Mouse (Mus musculus): ENCODE measurements around the gene Nfkbid.

Nfkbid gene

GRCm38 (mm10) chr7:30429327-30429726 is 7.8 kb downstream of the Nfkbid start:
- peak; percentile 51 for DNase-seq (ENCODE audit: low read depth)

GRCm38 (mm10) chr7:30430191-30430590 is 8.7 kb downstream of the Nfkbid start:
- peak; percentile 33 for DNase-seq (ENCODE audit: low read depth)

GRCm38 (mm10) chr7:30431793-30432192 is 10.3 kb downstream of the Nfkbid start:
- DNase-seq (ENCODE audit: low read depth) = peak; percentile 90

GRCm38 (mm10) chr7:30434238-30434637 is 12.7 kb downstream of the Nfkbid start:
- peak; percentile 75 for DNase-seq (ENCODE audit: low read depth)

- no peak for DNase-seq (ENCODE audit: low read depth)
These were observed 13.2 kb downstream of the Nfkbid start for GRCm38 (mm10) chr7:30434701-30435100.

GRCm38 (mm10) chr7:30435156-30435555 is 13.6 kb downstream of the Nfkbid start:
- DNase-seq (ENCODE audit: low read depth) = no peak

- DNase-seq (ENCODE audit: low read depth) = peak; percentile 67
These were observed 15.3 kb downstream of the Nfkbid start for GRCm38 (mm10) chr7:30436879-30437278.

GRCm38 (mm10) chr7:30439734-30440133 is 18.2 kb downstream of the Nfkbid start:
- peak; percentile 51 for DNase-seq (ENCODE audit: low read depth)

- DNase-seq (ENCODE audit: low read depth) = peak; percentile 80
These were observed 19.2 kb downstream of the Nfkbid start for GRCm38 (mm10) chr7:30440697-30441096.

- DNase-seq (ENCODE audit: low read depth) = peak; percentile 69
These were observed 22.2 kb downstream of the Nfkbid start for GRCm38 (mm10) chr7:30443696-30444095.

- DNase-seq (ENCODE audit: low read depth) = peak; percentile 64
These were observed 22.8 kb downstream of the Nfkbid start for GRCm38 (mm10) chr7:30444154-30444970.

GRCm38 (mm10) chr7:30444971-30445751 is 23.6 kb downstream of the Nfkbid start, which contains the start of gene Aplp1:
Gene Aplp1 (minus strand): TSS chr7:30445535.
- DNase-seq (ENCODE audit: low read depth) = peak; percentile 78

GRCm38 (mm10) chr7:30450241-30450640 is 28.7 kb downstream of the Nfkbid start:
- DNase-seq (ENCODE audit: low read depth) = no peak

- DNase-seq (ENCODE audit: low read depth) = no peak
These were observed 31.8 kb downstream of the Nfkbid start for GRCm38 (mm10) chr7:30453327-30453726.

- DNase-seq (ENCODE audit: low read depth) = peak; percentile 89
These were observed 32.2 kb downstream of the Nfkbid start for GRCm38 (mm10) chr7:30453766-30454165.

GRCm38 (mm10) chr7:30454259-30454658 is 32.7 kb downstream of the Nfkbid start:
- DNase-seq (ENCODE audit: low read depth) = no peak

- no peak for DNase-seq (ENCODE audit: low read depth)
These were observed 35.0 kb downstream of the Nfkbid start for GRCm38 (mm10) chr7:30456487-30456886.

GRCm38 (mm10) chr7:30456911-30457628 is 35.5 kb downstream of the Nfkbid start:
- DNase-seq (ENCODE audit: low read depth) = no peak

- no peak for DNase-seq (ENCODE audit: low read depth)
These were observed 36.2 kb downstream of the Nfkbid start, which contains the start of the genes Kirrel2 and Nphs1 for GRCm38 (mm10) chr7:30457629-30458330. Gene Kirrel2 (minus strand): TSS chr7:30457690. Gene Nphs1 (plus strand): TSS chr7:30458315.

- no peak for DNase-seq (ENCODE audit: low read depth)
These were observed 38.0 kb downstream of the Nfkbid start for GRCm38 (mm10) chr7:30459484-30459883.

- DNase-seq (ENCODE audit: low read depth) = no peak
These were observed 42.0 kb downstream of the Nfkbid start for GRCm38 (mm10) chr7:30463568-30463967.

GRCm38 (mm10) chr7:30463996-30464395 is 42.5 kb downstream of the Nfkbid start:
- DNase-seq (ENCODE audit: low read depth) = no peak

All from induced T-regulatory cell, adult 2 months (primary cell).